Mouse (Mus musculus) megakaryocyte progenitor cell, adult 5-6 weeks (primary cell): ENCODE data around the gene Plppr2. TPM values are rescaled to one million over a fixed set of nuclear protein-coding genes. Genes with fewer than 3 reads are reported as not detected.

ENCODE experiments used
- ATAC-seq: replicated peaks from 2 replicates; pipeline ENCODE4 v1.8.0; 2016; ENCODE audit warnings: mild to moderate bottlenecking, moderate TSS enrichment, inconsistent platforms; ENCODE audit not compliant: poor library complexity
- total RNA-seq, 2 experiments: library from RNA; stranded (forward) in 1 of 2; stranded (reverse) in 1 of 2; fragments of 157-497, 149-512 nt in 1 of 2; fragments of 200-1000 nt in 1 of 2; gene quantifications; 2 replicates each; pipeline versions ENCODE4 v1.2.3 to v1.2.4; 2015 to 2017

Gene Plppr2
- total RNA-seq, 2 experiments from 2014 or later: 0.21 to 0.42 TPM

DNA sequence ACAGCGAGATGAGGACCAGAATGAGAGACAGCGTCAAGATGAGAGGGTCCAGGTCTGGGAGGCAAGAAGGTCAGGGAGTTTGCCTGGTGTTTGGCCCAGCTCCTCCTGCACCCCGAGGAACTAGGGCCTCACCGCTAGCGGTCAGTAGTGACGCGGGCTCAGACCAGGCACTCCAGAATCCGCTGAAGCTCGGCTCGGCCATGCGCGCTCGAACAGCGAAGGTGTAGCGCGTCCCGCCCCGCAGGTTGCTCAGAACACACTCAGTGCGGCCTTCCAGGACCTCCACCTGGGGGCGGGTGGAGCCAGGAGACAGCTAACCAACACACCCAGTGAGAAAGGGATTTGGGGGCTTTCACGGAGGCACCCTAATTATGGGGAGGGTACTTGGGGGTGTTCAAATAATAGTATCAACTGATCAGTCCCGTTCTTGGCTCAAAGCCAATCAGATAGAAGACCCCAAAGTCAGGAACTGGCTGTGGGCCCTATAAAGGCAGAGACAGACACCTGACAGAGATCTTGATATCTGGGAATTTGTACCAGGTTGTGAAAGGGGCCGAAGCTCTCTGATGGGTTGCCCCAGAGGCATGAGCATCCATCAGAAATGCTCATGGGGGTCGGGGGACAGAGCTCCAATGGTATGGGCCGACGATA lies 23.9 kb downstream of the Plppr2 start:
- ATAC-seq: no peak

DNA sequence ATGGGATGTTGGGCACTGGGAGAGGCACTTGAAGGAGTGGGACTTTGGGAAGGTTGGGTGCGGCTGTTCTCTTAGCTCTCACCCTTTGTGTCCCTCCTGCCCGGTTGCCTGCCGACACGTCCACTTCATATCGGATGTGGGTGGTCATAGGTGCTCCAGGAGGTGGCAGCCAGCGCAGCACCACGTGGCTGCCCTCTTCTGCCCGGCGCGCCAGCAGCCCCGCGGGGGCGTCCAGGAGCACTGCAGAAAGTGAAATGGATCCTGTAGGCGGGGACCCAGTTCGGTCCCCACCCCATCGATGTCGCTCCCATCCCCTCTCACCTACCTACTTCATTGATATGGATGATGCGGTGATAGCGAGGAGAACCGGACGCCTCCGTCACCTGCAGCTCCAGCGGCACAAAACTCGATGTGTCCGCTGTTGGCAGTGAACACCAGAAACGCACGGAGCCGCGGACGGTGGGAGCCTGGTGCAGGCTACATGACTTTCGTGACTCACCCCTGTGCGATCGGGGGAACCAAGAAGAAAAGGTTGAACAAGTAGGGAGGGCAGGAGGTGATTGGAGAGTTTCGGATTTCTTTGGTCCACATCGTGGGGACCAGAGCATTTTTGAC lies 24.6 kb downstream of the Plppr2 start:
- peak; percentile 10; the same call in 1 of the 2 replicates for ATAC-seq

DNA sequence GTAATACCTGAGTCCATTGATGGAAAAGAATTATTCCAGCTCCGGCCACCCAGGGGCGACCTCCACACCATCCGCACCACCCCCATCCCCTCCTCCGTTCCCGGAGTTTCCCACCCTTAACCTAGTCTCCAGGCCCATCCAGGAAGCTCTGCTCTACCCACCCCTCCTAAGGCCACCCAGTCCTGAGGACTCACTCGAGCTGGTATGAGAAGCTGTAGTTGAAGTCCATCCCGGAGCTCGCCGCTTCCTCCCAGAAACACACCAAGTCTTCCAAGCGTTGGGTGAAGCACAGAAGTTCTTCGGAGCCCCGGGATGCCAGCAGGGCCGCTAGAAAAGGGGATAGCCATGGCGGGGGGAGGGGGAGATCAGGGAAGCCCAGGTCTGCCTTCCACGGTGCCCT lies 25.2 kb downstream of the Plppr2 start:
- ATAC-seq: peak; percentile 1

DNA sequence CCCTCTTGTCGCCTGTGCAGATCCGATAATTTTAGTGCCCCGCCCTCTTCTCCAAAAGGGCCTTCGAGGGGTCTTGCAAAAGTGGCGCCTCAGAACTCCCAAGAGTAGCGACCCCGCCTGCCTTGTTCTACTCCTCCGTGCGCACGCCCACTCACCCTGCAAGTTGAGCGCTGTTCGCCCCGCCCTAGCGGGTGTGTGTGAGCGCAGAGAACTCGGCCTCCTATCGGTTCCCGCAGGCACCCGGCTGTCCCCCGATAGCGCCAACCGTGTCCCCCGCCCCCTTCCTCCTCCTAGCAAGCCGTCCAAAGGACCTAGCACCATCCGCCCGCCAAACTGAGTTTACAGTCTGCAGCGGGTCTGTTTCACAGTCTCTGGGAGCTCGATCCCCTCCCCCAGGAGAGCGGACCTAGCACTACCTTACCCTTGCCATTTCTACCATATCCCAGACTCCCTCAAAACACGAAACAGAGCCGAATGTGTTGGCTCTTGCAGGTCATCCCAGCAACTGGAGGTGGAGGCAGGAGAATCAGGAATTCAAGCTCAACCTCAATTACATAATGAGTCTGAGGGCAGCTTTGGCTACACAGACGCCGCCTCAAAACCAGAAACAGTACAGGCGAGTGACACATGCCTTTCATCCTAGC lies 25.7 kb downstream of the Plppr2 start:
- peak; percentile 88 for ATAC-seq

DNA sequence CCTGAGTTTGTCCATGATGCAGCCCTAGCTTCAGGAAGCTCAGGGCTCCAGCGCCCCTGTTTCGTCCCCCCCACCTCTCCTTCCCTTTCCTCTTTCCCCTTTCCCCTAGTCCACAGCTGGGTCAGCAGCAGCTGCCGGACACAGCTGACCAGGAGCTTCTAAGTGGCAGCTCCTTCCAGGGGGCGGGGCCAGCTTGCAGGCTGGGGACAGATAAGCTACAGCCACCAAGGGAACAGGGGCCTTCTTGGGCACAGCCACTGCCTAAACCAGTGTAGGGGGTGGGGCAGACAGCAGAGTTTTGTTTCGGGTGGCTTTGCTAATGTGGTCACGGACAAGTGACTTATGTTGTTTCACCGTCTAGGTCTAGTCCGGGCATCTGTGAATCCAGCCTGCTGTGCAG lies 26.6 kb downstream of the Plppr2 start, which contains the start of gene Epor:
Gene Epor (minus strand): TSS at position 90 of the 400 bp plus-strand sequence.
- peak; percentile 41 for ATAC-seq

DNA sequence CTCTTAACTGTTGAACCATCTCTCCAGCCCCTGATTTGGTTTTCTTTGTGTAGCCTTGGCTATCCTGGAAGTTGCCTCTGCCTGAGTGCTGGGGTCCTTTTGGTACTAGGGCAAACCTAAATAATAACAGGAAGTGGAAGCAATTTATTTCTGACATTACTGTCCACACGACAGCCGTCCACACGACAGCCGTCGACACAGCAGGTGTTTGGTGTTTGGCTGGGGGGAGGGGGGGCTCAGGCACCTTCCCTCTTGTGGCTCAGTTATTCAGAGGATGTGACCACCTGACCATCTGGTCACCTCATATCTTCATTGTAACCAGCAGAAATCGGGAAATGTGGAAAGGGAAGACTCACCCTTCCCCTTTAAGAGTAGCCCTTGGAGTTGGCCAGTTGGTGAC lies 32.0 kb downstream of the Plppr2 start:
- ATAC-seq: no peak

DNA sequence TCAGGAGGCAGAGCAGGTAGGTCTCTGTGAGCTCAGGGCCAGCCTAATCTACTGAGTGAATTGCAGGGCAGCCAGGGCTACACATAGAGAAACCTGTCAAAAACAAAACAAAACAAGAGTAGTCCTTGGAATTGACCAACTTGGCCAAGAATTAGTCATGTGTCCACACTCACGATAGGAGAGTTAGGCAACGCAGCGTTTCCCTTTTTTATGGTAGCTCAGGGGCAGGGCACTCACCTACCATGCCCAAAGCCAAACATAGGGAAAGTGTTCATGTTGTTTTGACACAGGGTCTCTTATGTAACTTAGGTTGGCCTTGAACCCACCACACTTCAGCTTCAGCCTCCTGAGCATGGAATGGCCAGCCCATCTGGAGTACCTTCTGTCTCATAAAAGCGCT lies 32.5 kb downstream of the Plppr2 start:
- peak; percentile 64 for ATAC-seq

DNA sequence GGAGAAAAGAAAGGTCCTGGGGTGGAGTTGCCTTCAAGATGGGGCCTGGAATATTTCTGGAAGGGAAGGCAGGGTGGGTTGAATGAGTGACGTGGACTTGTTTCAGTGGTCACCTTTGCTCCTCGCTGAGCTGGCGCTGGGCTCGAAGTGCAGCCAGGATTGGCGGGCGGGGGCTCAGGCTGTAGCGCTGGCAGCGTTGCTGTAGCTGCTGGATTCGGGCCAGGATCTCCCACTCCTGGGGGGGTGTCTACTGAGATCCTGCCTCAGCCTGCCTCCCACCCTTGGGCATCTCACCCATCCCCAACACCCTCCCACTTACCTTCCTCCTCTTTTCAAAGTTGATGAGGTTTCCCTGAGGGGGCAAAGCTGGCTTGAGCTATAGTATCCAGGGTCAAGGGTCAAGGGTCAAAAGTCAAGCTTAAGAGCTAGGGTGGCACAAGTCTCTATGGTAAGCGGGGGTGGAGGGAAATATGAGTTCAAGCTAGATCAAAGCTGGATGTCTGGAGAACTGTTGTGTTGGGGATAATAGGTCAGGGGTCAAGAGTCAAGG lies 39.9 kb downstream of the Plppr2 start:
- ATAC-seq: no peak

DNA sequence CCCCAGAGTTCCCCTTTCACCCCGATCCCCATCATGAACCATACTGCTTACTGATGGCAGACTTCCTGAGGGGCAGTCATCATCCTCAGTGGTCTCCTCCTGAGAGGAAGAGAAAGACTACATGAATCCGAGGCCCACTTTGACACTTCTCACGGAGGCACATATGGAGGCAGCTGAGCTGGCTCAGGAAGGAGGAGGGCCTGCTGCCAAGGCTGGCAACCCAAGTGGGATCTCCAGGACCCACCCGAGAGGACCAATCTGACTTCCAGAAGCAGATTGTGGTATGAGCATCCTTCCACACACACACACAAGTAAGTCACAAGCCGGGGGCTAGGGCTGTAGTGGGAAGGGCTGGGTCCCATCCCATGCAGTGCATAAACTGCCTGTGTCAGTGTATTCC lies 40.5 kb downstream of the Plppr2 start:
- ATAC-seq: no peak

DNA sequence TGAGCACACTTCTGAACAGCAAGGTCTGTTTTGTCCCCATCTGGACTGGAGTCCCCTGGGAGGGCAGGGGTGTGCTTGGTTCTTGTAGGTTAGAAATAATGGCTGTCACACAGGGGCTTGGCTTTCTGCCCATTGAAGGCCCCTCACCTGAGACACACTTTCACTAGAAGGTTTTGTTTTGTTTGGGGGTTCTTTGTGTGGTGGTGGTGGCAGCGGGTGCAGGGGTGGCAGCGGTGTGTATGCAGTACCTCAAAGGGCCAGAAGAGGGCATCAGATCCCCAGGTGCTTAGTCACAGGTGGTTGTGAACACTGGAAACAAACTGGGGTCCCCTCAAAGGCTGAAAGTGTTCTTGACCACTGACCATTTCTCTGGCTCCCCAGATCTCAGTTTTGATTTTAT lies 41.1 kb downstream of the Plppr2 start:
- peak; percentile 86 for ATAC-seq

DNA sequence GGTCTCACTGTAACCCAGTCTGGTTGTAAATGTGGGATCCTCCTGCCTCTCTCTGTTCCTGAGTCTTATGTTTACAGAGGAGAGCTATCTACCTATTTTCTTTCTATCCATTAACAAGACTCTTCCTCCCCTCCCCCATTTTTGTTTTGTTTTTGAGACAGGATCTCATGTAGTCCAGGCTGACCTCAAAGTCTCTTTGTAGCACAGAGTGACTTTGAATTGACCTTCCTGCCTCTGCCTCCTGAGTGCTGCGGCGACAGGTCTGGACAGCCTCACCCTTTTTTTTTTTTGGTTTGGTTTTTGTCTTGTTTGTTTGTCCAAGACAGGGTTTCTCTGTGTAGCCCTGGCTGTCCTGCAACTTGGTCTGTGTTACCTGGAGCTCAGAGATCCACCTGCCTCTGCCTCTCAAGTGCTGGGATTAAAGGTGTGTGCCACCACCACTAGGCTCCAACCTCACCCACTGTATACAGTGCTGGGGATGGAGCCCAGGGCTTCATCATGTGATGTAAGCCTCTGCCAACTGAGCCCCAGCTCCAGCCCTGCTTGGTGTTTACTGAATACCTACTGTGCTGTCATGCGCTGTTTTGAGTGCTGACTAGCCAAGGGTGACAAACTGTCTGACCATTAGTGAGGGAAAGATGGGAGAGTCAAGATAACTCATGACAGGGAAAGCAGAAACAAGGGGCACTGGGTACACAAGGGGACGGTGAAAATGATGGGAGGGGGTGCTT lies 41.7 kb downstream of the Plppr2 start:
- ATAC-seq: no peak

DNA sequence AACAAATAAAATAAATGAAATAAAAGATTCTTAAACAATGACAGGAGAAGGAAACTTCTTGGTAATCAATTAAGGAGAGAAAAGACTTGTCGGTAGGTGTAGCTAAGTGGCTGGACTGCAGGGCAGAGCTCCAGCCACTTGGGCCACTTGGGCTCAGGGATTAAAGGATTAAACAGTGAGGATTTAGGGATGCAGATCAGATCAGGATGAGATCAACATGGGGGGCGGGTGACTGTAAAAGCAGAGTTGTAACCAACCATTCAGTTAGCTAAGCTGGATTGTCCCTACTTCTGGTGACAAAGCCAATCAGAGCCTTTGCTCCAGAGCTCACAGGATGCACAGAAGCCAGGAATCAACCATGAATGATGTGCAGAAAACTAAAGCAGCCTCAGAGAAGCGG lies 47.1 kb downstream of the Plppr2 start:
- ATAC-seq: no peak

DNA sequence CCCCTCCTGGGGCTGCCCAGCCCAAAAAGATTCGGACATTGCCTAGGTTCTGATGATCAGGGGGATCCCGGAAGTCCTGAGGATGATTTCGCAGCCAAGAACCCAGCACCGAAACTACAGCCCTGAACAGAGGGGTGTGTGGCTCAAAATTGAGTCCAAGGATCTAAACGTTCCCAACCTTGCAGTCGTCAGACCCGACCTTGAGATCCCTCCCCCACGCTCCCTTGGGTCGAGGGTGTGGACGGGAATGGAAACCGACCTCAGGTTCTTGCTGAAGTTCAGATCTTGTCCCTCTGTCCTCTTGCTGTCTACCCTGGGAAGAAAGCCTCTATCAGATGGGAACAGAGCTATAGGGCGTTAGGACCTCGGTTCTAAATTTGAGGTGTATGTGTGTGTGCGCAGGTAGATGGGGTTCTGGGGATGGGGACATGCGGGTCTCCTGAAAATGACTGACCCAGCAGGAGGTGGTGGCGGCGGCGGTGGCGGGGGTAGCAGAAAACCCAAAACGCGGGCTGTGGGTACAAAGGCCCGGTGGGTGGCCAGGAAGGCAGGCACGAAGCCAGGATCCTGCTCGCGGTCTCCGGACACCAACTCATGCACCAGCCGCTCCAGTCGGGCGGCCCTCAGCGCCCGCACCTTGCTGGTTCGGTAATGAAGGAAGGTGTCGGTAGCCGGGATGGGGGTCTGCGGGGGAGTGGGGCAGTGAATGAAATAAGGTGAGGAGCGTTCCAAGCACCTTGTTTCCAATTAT lies 50.9 kb downstream of the Plppr2 start:
- ATAC-seq: no peak

DNA sequence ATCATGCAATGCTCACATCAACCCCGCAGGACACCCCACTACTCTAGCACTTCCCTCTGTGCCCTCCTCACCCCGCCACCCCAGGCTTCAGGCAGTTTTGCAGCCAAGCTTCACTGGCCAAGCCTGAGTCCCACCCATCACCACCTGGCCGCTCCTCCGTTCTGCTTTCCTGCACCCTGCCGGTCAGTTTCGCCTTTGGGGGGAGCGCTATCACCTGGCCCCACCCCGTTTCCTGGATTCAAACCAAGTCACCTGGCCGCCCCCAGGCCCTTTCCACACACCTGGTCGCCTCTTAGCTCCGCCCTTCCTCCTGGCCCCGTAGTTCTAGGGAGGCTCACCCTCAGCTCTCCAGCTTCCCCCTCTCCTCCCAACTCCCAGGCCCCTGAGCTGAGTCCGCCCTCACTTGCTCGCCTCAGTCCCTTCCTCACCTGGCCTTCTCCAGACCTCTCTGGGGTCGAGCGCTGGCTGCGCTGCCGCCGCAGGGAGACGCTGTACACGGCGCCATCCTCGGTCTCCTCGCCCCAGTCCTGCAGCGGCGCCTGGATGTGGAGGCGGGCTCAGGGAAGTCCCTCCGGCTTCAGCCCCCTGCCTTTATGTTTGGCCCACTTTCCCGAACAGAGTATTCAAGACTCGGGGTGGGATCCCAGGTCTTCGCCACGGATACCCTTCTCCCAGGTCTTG lies 51.7 kb downstream of the Plppr2 start:
- ATAC-seq: peak; percentile 18; the same call in 1 of the 2 replicates

DNA sequence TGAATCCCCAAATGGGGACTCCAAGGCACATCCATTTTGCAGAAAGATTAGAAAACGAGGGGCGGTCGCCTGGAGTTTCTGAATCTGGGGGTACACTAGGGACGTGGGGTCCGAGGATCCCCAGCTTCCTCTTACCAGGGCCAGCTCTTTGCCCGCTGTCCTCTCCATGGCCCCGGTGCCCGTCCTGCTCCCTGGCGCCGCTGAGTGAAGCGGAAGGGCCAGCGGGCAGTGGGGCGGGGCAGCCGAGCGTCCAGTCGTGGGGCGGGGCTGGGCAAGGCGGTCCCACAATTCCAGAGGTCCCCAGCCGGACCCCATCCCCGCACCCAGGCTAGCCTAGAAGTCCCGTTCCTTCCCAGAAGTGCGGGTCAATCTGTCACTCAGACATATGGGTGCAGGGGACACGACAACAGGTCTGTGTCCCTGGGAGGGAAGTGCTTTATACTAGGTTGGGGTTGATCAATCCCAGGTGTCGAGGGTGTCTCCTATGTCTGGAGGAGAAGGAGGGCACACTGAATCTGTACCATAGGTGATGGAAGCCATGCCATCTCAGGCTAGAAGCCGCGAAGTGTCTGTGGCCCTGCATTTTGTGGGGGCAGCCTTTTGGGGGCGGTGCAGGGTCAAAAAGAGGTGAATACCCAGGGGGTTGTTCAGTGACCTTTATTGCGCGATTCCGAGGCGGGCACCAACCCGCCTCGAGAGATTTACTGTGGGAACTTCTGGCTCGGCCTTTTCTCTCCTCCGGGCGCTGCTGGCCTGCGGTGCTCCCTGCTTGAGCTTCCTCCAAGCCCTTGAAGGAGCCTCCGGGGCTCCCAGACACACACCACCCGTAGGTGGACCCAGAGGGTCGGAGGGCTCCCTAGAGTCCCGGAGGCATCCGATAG lies 52.6 kb downstream of the Plppr2 start, which contains the start of gene Rgl3:
Gene Rgl3 (minus strand): TSS at position 217 of the 881 bp plus-strand sequence.
- ATAC-seq: peak; percentile 37

DNA sequence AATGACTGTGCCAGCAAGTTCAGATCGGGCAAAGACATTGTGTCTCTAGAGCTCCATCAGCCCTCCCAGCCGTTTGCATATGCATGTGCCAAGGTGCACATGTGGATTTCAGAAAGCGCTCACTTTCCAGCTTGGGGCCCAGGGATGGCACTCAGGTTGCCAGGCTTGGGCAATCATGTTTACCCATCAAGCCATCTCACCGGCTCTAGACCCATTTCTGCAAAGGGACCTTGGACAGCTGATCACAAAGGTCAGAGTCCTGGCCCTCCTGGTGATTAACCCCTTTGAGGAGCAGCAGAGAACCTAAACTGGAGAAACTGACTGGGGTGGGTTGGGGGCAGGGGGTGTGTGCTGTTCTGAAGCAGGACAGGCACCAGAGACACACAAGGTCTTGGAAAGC lies 55.4 kb downstream of the Plppr2 start:
- no peak for ATAC-seq

DNA sequence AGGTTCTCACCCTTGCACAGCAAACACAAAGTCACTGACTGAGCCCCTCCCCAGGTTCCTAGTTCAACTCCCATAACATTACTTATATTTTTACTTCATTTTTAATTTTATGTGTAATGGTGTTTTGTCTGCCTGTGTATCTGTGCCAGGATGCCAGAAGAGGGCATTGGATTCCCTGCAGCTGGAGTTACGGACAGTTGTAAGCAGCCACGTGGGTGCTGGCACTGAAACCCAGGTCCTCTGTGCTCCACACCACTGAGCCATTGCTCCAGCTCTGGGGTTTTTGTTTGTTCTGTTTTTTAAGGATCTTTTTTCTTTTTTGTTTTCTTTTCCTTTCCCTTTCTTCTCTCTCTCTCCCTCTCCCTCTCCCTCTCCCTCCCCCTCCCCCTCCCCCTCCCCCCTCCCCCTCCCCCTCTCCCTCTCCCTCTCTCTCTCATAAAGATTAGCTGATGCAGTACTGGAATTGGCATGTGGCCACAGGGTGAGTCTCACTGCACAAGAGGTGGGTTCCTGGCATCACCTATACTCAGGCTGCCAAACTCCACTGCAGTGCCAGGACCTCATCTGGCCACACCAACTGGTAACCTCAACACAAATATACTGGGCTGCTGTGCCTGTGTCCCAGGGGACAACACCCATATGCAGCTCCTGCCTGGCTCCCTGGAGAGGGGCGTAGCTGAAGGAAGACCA lies 59.5 kb downstream of the Plppr2 start:
- ATAC-seq: no peak
